Mouse (Mus musculus): ENCODE data around the gene Srgap1.

The Srgap1 gene

GRCm38 (mm10) chr10:121962053-121962452, 85.1 kb downstream of the Srgap1 start:
- DNase-seq (ENCODE audit: low read depth, low spot score): no peak

GRCm38 (mm10) chr10:121961121-121961893, 85.8 kb downstream of the Srgap1 start:
- DNase-seq (ENCODE audit: low read depth, low spot score): no peak

GRCm38 (mm10) chr10:121958741-121959140, 88.4 kb downstream of the Srgap1 start:
- no peak for DNase-seq (ENCODE audit: low read depth, low spot score)

- no peak for DNase-seq (ENCODE audit: low read depth, low spot score)
Observed at GRCm38 (mm10) chr10:121956505-121956904, 90.6 kb downstream of the Srgap1 start.

GRCm38 (mm10) chr10:121955730-121956129, 91.4 kb downstream of the Srgap1 start:
- no peak for DNase-seq (ENCODE audit: low read depth, low spot score)

GRCm38 (mm10) chr10:121954877-121955276, 92.2 kb downstream of the Srgap1 start:
- DNase-seq (ENCODE audit: low read depth, low spot score): no peak

GRCm38 (mm10) chr10:121953041-121953440, 94.1 kb downstream of the Srgap1 start:
- DNase-seq (ENCODE audit: low read depth, low spot score): no peak

- DNase-seq (ENCODE audit: low read depth, low spot score): no peak
Observed at GRCm38 (mm10) chr10:121946173-121946572, 100.9 kb downstream of the Srgap1 start.

- DNase-seq (ENCODE audit: low read depth, low spot score): no peak
Observed at GRCm38 (mm10) chr10:121931909-121932308, 115.2 kb downstream of the Srgap1 start.

- no peak for DNase-seq (ENCODE audit: low read depth, low spot score)
Observed at GRCm38 (mm10) chr10:121926094-121926493, 121.0 kb downstream of the Srgap1 start.

GRCm38 (mm10) chr10:121919016-121919415, 128.1 kb downstream of the Srgap1 start:
- no peak for DNase-seq (ENCODE audit: low read depth, low spot score)

- DNase-seq (ENCODE audit: low read depth, low spot score): no peak
Observed at GRCm38 (mm10) chr10:121918579-121918978, 128.5 kb downstream of the Srgap1 start.

- no peak for DNase-seq (ENCODE audit: low read depth, low spot score)
Observed at GRCm38 (mm10) chr10:121915530-121915929, 131.6 kb downstream of the Srgap1 start.

GRCm38 (mm10) chr10:121904137-121904536, 143.0 kb downstream of the Srgap1 start:
- DNase-seq (ENCODE audit: low read depth, low spot score): no peak

GRCm38 (mm10) chr10:121902651-121903050, 144.5 kb downstream of the Srgap1 start:
- no peak for DNase-seq (ENCODE audit: low read depth, low spot score)

- no peak for DNase-seq (ENCODE audit: low read depth, low spot score)
Observed at GRCm38 (mm10) chr10:121900772-121901171, 146.3 kb downstream of the Srgap1 start.

- DNase-seq (ENCODE audit: low read depth, low spot score): no peak
Observed at GRCm38 (mm10) chr10:121899706-121900105, 147.4 kb downstream of the Srgap1 start.

- no peak for DNase-seq (ENCODE audit: low read depth, low spot score)
Observed at GRCm38 (mm10) chr10:121897835-121898370, 149.2 kb downstream of the Srgap1 start.

- no peak for DNase-seq (ENCODE audit: low read depth, low spot score)
Observed at GRCm38 (mm10) chr10:121891390-121892067, 155.6 kb downstream of the Srgap1 start.

- no peak for DNase-seq (ENCODE audit: low read depth, low spot score)
Observed at GRCm38 (mm10) chr10:121890061-121890460, 157.1 kb downstream of the Srgap1 start.

GRCm38 (mm10) chr10:121886805-121887204, 160.3 kb downstream of the Srgap1 start:
- DNase-seq (ENCODE audit: low read depth, low spot score): no peak

- DNase-seq (ENCODE audit: low read depth, low spot score): no peak
Observed at GRCm38 (mm10) chr10:121885512-121886218, 161.4 kb downstream of the Srgap1 start.
